Mouse (Mus musculus): Measurements from ENCODE around the gene Spop. TPM values are rescaled to one million over a fixed set of nuclear protein-coding genes. Genes with fewer than 3 reads are reported as not detected.
A peak's percentile ranks its signal among the peaks of the same experiment; 100 is the strongest.

The Spop gene
- polyA plus RNA-seq, 1 experiment from 2014 or later = 114 TPM

DNA sequence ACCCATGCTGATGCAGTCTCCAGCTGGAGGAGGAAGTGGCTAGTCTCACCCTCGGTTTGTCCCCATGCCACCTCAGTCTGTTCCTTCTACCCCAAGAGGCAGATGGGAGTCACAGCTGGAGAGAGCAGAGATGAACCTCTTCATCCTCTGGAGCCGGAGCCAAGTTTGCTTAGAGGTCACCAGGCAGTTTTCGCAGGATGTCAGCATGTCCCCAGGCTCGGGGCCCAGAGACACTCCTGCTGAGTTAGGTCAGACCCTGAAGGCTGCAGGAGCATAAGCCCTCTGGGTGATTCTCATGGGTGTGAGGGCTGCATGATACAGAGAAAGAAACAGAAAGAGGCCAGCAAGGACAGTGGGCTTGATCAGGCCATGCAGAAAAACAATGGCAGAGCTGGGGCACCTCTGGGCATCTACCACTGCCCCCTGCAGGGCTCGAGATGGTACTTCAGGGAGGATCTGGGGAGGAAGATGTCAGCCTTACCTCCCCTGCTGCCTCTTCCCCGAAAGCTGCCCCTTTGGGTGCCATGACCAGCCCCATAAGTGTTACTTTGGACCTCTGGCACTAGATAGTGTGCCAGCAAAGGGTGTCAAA, 95.3 kb downstream of the Spop start:
- H3K27ac ChIP-seq (replicated peaks; ENCODE audit: low read depth, low read length) = no peak overlapping the region
- H3K4me3 ChIP-seq (ENCODE audit: low read depth, low read length) = no peak overlapping the region
- no peak overlapping the region for H3K4me2 ChIP-seq (ENCODE audit: low read depth, severe bottlenecking)
- H3K36me3 ChIP-seq (ENCODE audit: control insufficient read depth, insufficient read depth, low read length) = no peaks in the 10 kb centered on the region
- WGBS = 76% methylated on average over 6 of the region's 6 CpGs
- no peak for ATAC-seq (ENCODE audit: insufficient number of reproducible peaks, low FRiP score, low TSS enrichment, low read depth)
- H3K27me3 ChIP-seq (ENCODE audit: control insufficient read depth, insufficient read depth, low read length) = peaks cover 12% of the 10 kb centered on the region
- H3K4me1 ChIP-seq (ENCODE audit: control insufficient read depth, insufficient read depth, low read length) = no peaks in the 10 kb centered on the region; the same call in 1 of the 2 replicates
- no peak for DNase-seq (ENCODE audit: low spot score)
- no peak overlapping the region for H3K9ac ChIP-seq (ENCODE audit: low read length)
- H3K9me3 ChIP-seq (ENCODE audit: control insufficient read depth, low read length) = no peaks in the 10 kb centered on the region

DNA sequence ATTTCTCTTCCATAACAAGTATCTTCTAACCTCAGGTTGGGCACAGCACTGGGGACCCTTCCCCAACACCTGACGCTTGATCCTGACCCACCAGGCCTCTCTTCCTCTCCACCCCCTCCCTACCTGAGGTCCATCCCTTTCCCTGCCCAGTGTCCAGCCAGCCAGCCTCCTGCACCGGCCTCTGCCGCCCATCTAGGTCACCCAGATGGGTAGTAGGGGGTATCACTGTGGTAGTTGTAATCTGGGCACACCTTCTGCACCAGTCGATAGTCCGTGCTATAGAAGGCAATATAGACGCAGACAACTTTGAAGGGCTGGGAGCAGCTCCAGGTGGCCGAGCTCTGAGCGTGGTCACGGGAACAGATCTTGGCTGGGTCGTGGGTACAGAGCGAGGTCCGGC, 96.8 kb downstream of the Spop start:
- DNase-seq (ENCODE audit: low spot score) = no peak
- no peak overlapping the region for H3K4me2 ChIP-seq (ENCODE audit: low read depth, severe bottlenecking)
- no peaks in the 10 kb centered on the region for H3K36me3 ChIP-seq (ENCODE audit: control insufficient read depth, insufficient read depth, low read length)
- H3K9me3 ChIP-seq (ENCODE audit: control insufficient read depth, low read length) = no peaks in the 10 kb centered on the region
- no peak overlapping the region for H3K4me3 ChIP-seq (ENCODE audit: low read depth, low read length)
- H3K27ac ChIP-seq (replicated peaks; ENCODE audit: low read depth, low read length) = no peak overlapping the region
- ATAC-seq (ENCODE audit: insufficient number of reproducible peaks, low FRiP score, low TSS enrichment, low read depth) = no peak
- WGBS = 93% methylated on average over 12 of the region's 12 CpGs
- H3K9ac ChIP-seq (ENCODE audit: low read length) = no peak overlapping the region
- H3K4me1 ChIP-seq (ENCODE audit: control insufficient read depth, insufficient read depth, low read length) = peaks cover 3% of the 10 kb centered on the region; the same call in 1 of the 2 replicates
- peaks cover 18% of the 10 kb centered on the region for H3K27me3 ChIP-seq (ENCODE audit: control insufficient read depth, insufficient read depth, low read length)

DNA sequence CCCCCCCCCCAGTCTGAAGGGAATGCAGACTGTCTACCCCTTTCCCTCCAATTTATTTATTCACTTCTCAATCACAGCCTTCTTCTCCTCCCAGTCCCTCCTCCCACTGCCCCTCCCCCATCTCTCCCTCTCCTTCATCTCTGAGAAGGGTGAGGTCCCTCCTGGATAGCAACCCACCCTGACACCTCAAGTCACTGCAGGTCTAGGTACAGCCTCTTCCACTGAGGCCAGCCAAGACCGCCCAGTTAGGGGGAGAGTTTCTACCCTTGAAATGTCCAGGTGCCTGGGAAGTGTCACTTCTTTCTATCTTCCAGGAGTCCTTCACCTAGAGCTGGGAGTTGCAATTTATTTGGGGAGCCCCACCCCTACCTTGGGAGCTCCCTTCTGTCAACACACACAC, 98.0 kb downstream of the Spop start:
- ATAC-seq (ENCODE audit: insufficient number of reproducible peaks, low FRiP score, low TSS enrichment, low read depth) (no peak), DNase-seq (ENCODE audit: low spot score) (no peak)
- Histone ChIP-seq H3K4me1 (ENCODE audit: control insufficient read depth, insufficient read depth, low read length) (peaks cover 12% of the 10 kb centered on the region), H3K4me3 (ENCODE audit: low read depth, low read length) (no peak overlapping the region), H3K27ac (replicated peaks; ENCODE audit: low read depth, low read length) (no peak overlapping the region), H3K9ac (ENCODE audit: low read length) (no peak overlapping the region), H3K4me2 (ENCODE audit: low read depth, severe bottlenecking) (no peak overlapping the region), H3K27me3 (ENCODE audit: control insufficient read depth, insufficient read depth, low read length) (peaks cover 20% of the 10 kb centered on the region), H3K9me3 (ENCODE audit: control insufficient read depth, low read length) (no peaks in the 10 kb centered on the region), H3K36me3 (ENCODE audit: control insufficient read depth, insufficient read depth, low read length) (no peaks in the 10 kb centered on the region)
- 75% methylated on average over 1 of the region's 1 CpGs for WGBS

DNA sequence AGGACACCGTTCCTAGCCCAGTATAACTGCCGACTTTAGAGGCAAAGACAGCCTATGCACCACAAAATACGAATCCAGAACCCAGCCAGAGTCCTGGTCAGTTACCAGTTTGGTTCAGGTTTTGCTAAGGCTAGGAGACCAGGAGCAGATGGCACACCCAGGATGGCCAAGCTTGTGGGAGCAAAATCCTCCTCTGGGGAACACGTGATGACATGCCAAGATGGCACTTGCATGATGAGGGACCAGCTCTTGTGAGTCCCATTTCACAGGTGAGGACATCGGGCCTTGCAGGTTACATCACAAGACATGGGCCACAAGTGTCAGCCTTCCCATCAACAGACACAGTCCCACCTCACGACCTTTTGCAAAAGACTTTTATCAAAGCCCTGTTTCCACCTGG, 98.5 kb downstream of the Spop start:
- H3K9me3 ChIP-seq (ENCODE audit: control insufficient read depth, low read length) = no peaks in the 10 kb centered on the region
- no peak for ATAC-seq (ENCODE audit: insufficient number of reproducible peaks, low FRiP score, low TSS enrichment, low read depth)

DNA sequence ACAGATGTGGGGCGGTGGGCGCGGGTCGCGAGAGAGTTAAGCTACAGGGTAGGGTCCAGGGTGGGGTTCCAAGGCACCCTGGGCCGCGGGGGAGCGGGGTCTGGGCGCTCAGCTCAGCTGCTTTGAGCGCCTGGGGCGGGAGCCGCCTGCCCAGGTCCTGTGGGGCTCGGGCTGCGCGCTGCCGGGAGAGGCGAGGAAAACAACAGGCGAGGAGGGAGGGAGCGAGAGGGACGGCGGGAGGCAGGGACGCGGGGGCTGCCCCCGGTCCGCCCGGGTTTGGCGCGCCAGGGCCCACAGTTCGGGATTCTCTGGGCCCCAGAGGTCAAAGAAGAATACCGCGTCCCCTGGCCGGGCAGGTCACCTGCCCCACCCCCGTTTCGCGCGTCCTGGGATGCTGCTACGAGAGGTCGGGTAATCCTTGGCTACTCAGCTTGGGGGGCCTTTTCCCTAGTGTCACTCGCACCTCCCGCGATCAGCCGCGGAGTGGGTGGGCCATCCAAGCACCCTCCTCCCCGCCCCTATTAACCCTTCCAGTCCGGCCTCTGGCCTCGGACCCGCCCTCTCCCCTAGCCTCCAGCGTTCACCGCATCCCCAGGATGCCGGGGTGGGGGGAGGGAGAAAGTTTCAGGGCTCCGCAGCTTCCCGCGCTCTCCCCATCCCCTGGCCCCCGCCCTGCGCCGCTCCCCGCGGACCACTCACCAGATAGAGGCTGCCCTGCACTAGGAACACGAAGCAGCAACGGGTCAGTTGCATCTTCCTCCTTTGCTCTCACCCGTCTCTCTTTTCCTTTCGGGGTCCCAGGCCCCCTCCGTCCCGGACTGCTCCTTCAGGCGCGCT, 99.8 kb downstream of the Spop start:
- no peaks in the 10 kb centered on the region for H3K9me3 ChIP-seq (ENCODE audit: control insufficient read depth, low read length)
- ATAC-seq (ENCODE audit: insufficient number of reproducible peaks, low FRiP score, low TSS enrichment, low read depth) = 0 out of 2 replicates have a peak, but pooled peaks have one; percentile 2
- peaks cover 20% of the 10 kb centered on the region for H3K27me3 ChIP-seq (ENCODE audit: control insufficient read depth, insufficient read depth, low read length)
- no peak overlapping the region for H3K27ac ChIP-seq (replicated peaks; ENCODE audit: low read depth, low read length)
- H3K9ac ChIP-seq (ENCODE audit: low read length) = peak overlapping the region; percentile 47
- H3K4me1 ChIP-seq (ENCODE audit: control insufficient read depth, insufficient read depth, low read length) = peaks cover 16% of the 10 kb centered on the region
- H3K36me3 ChIP-seq (ENCODE audit: control insufficient read depth, insufficient read depth, low read length) = no peaks in the 10 kb centered on the region
- WGBS = under 1% methylated on average over 61 of the region's 66 CpGs
- H3K4me2 ChIP-seq (ENCODE audit: low read depth, severe bottlenecking) = peak overlapping the region; percentile 99
- peak overlapping the region; percentile 56 for H3K4me3 ChIP-seq (ENCODE audit: low read depth, low read length)
- DNase-seq (ENCODE audit: low spot score) = peak; percentile 57

More for the DNA sequence above, 98.5 kb downstream of the Spop start:
- no peak overlapping the region for H3K27ac ChIP-seq (replicated peaks; ENCODE audit: low read depth, low read length)
- H3K27me3 ChIP-seq (ENCODE audit: control insufficient read depth, insufficient read depth, low read length) = peaks cover 20% of the 10 kb centered on the region
- no peak overlapping the region for H3K4me2 ChIP-seq (ENCODE audit: low read depth, severe bottlenecking)
- H3K4me3 ChIP-seq (ENCODE audit: low read depth, low read length) = no peak overlapping the region
- peaks cover 16% of the 10 kb centered on the region for H3K4me1 ChIP-seq (ENCODE audit: control insufficient read depth, insufficient read depth, low read length)
- H3K36me3 ChIP-seq (ENCODE audit: control insufficient read depth, insufficient read depth, low read length) = no peaks in the 10 kb centered on the region
- no peak for DNase-seq (ENCODE audit: low spot score)
- no peak overlapping the region for H3K9ac ChIP-seq (ENCODE audit: low read length)
- 73% methylated on average over 6 of the region's 6 CpGs for WGBS

DNA sequence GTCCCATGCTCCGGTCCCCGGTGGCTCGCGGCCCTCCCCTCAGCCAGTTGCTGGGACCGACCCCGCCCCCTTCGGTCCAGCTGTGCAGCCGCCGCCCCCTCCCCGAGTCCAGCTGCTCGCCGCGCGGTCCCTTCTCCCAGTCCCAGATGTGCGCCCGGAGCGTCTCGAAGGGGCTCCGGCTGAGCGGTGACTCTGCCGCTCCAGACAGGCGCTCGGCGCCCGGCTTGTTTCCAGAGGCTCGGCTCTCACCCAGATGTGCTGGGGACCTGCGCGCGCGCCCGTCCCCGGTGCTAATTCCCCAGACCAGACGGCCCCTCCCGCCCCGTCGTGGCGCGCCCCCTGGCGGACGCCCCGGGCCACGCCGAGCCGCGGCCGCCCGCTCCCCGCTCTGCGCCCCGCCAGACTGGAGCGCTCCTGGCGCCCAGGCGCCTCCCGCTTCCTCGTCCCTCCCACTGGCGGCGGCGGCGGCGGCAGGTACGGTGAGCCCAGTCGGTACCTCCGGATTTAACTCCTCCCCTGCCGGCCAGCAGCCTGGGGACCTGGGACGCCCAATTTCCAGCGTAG, 100.5 kb downstream of the Spop start, which contains the start of gene Nxph3:
Gene Nxph3, minus strand, starts transcription at position 273 of the 564 bp plus-strand sequence.
- WGBS = under 1% methylated on average over 54 of the region's 66 CpGs
- H3K27ac ChIP-seq (replicated peaks; ENCODE audit: low read depth, low read length) = no peak within 1 kb of the TSS
- DNase-seq (ENCODE audit: low spot score) = peak; percentile 83

DNA sequence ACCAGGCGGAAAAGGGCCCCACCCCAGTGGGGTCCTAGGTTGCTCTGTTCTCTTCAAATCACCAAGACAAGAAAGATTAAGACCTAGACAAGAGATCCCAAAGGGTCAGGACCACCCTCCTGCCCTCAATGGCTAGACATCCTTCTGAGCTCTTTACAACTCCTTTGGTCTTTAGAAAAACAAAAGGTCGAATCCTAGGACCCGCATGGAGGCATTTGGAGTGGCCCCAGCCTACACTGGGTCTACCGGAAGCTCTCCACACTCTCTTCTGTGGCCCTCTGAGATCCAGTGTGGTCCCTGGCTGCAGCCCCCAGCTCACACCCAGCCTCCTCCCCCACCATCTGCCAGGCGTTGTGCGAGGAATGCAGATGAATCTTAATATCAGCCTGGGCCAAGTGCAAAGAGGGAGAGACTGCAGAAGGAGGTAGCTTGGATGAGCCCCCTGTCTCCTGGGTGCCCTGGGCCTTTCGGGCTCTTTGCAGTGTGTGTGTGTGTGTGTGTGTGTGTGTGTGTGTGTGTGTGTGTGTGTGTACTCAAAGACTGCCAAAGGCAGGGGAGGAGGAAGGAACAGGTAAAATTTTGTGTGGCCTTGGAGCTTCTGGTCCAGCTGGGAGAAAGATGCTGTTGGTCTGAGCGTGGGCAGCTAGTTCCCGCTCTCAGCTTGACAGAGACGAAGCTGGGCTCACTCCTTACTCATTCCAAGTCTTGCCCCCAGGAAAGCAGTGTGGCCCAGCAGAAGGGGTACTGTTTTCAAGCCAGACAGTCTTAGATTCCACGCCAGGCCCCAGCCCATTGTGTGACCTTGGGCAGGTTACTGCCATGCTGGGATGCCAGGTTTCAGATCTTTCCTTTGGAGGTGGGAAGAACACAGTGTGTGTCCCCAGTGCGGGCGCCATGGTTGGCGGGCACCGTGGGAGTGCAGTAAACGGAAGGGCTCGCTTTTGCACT, 101.8 kb downstream of the Spop start:
- Histone ChIP-seq H3K9me3 (ENCODE audit: control insufficient read depth, low read length) (no peaks in the 10 kb centered on the region), H3K36me3 (ENCODE audit: control insufficient read depth, insufficient read depth, low read length) (no peaks in the 10 kb centered on the region), H3K4me2 (ENCODE audit: low read depth, severe bottlenecking) (peak overlapping the region; percentile 99; the same call in 1 of the 2 replicates), H3K27ac (replicated peaks; ENCODE audit: low read depth, low read length) (no peak overlapping the region), H3K9ac (ENCODE audit: low read length) (no peak overlapping the region), H3K27me3 (ENCODE audit: control insufficient read depth, insufficient read depth, low read length) (peaks cover 20% of the 10 kb centered on the region), H3K4me3 (ENCODE audit: low read depth, low read length) (0 out of 2 replicates have a peak overlapping the region, but pooled peaks have one; percentile 56), H3K4me1 (ENCODE audit: control insufficient read depth, insufficient read depth, low read length) (peaks cover 16% of the 10 kb centered on the region)
- ATAC-seq (ENCODE audit: insufficient number of reproducible peaks, low FRiP score, low TSS enrichment, low read depth) (no peak), DNase-seq (ENCODE audit: low spot score) (no peak)
- 43% methylated on average over 17 of the region's 17 CpGs for WGBS

More for the DNA sequence above, 100.5 kb downstream of the Spop start, which contains the start of gene Nxph3:
- peak; percentile 27; the same call in 1 of the 2 replicates for ATAC-seq (ENCODE audit: insufficient number of reproducible peaks, low FRiP score, low TSS enrichment, low read depth)
- Histone ChIP-seq H3K4me1 (ENCODE audit: control insufficient read depth, insufficient read depth, low read length) (peaks cover 16% of the 10 kb centered on the region), H3K4me3 (ENCODE audit: low read depth, low read length) (peak within 1 kb of the TSS; percentile 56), H3K9me3 (ENCODE audit: control insufficient read depth, low read length) (no peaks in the 10 kb centered on the region), H3K36me3 (ENCODE audit: control insufficient read depth, insufficient read depth, low read length) (no peaks in the 10 kb centered on the region), H3K27me3 (ENCODE audit: control insufficient read depth, insufficient read depth, low read length) (peaks cover 20% of the 10 kb centered on the region), H3K9ac (ENCODE audit: low read length) (peak within 1 kb of the TSS; percentile 47), H3K4me2 (ENCODE audit: low read depth, severe bottlenecking) (peak within 1 kb of the TSS; percentile 99)

Measured in limb, embryonic 11.5 days (tissue).